Mouse (Mus musculus) neural tube, embryonic 13.5 days (tissue): ENCODE results near the gene Epb41l4b. TPM values are rescaled to one million over a fixed set of nuclear protein-coding genes. Genes with fewer than 3 reads are reported as not detected.

Experiments used
- ATAC-seq: fragments of 200-750 bp; cut with Nextera tagmentation; 2 replicates; pipeline ENCODE4 v1.8.0; 2017; ENCODE audit warnings: low read depth, mild to moderate bottlenecking, moderate TSS enrichment, moderate library complexity
- H3K27ac ChIP-seq: fragments of 300-500 bp; sonication (generic); replicated peaks from 2 replicates; pipeline ENCODE4 v1.5.1; 2015; ENCODE audit warnings: moderate library complexity, mild to moderate bottlenecking, inconsistent platforms
- H3K27me3 ChIP-seq: fragments of 300-500 bp; sonication (generic); 2 replicates; pipeline ENCODE4 v1.6.1; 2015; ENCODE audit warnings: mild to moderate bottlenecking, inconsistent platforms
- H3K36me3 ChIP-seq: fragments of 300-500 bp; sonication (generic); 2 replicates; pipeline ENCODE4 v1.6.1; 2015; ENCODE audit warnings: mild to moderate bottlenecking, inconsistent platforms
- H3K4me1 ChIP-seq: fragments of 300-500 bp; sonication (generic); replicated peaks from 2 replicates; pipeline ENCODE4 v1.6.1; 2015; ENCODE audit warnings: inconsistent platforms
- H3K4me2 ChIP-seq: fragments of 300-500 bp; sonication (generic); 2 replicates; pipeline ENCODE4 v1.6.1; 2015; ENCODE audit warnings: inconsistent platforms, mild to moderate bottlenecking, moderate library complexity
- H3K4me3 ChIP-seq: fragments of 300-500 bp; sonication (generic); 2 replicates; pipeline ENCODE4 v1.5.1; 2015; ENCODE audit warnings: mild to moderate bottlenecking, inconsistent platforms
- H3K9ac ChIP-seq: fragments of 300-500 bp; sonication (generic); 2 replicates; pipeline ENCODE4 v1.6.1; 2015; ENCODE audit warnings: moderate library complexity, mild to moderate bottlenecking, inconsistent platforms
- H3K9me3 ChIP-seq: fragments of 300-500 bp; sonication (generic); 2 replicates; pipeline ENCODE4 v1.6.1; 2016; ENCODE audit warnings: inconsistent platforms
- WGBS: fragments of 180-500 bp; shearing (Covaris S2); methylation state at CpG from one replicate; pipeline ENCODE4 v1.1.7; 2015; 5-methylcytosine and 5-hydroxymethylcytosine counted together
- polyA plus RNA-seq: library from polyadenylated mRNA; unstranded; fragments of >200 nt; fragmentation: Nextera tagmentation; extraction: Ambion mirVana; gene quantifications from 2 replicates; pipeline ENCODE4 v1.2.1, GENCODE M21; 2015

The Epb41l4b gene
- polyA plus RNA-seq, 1 experiment from 2014 or later, result 2.3 TPM

DNA sequence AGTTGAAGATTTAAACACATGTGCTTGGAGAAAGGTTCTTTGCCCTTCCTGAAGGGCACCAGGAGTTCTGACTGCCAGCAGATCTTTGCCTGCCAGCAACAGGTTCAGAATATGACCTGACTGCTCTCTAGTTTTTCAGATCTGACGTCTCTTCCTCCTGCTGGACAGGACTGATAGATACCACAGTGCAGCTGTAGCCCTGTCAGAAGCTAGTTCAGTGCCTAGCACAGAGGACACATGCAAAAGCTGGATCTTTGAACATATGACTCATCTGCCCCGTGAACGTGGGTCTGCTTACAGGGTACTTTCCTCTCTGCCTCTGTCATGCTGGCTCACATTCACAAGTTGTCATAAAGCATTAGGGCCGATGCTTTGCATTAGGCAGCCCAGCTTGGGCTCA lies 199.0 kb downstream of the Epb41l4b start:
- Histone ChIP-seq H3K27ac (no peak overlapping the region), H3K4me3 (no peak overlapping the region), H3K9me3 (no peaks in the 10 kb centered on the region), H3K36me3 (no peaks in the 10 kb centered on the region), H3K27me3 (no peaks in the 10 kb centered on the region), H3K9ac (no peak overlapping the region), H3K4me1 (peaks cover 33% of the 10 kb centered on the region), H3K4me2 (no peak overlapping the region)
- no peak for ATAC-seq
- whole genome bisulfite sequencing, result 73% methylated on average over 4 of the region's 4 CpGs

DNA sequence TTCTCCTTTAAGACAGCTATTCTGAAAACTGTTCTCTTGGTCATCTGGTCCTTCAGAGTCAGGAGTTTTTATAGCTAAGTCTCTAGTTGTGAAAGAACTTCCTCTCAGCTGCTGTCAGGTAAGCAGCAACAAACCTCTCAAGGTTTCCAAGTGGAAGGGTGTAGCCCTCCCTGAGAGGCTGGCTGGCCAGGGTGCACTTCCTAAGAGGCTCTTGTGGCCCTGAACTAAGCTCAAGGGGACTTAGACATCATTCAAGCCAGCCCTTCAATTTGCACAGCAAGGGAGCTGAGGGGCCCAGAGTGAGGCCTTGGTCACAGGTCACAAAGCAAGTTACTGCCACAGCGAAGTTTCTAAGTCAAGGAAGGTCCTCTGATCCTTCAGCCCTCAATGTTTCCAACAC lies 200.0 kb downstream of the Epb41l4b start:
- H3K27ac ChIP-seq, result no peak overlapping the region
- 48% methylated on average over 1 of the region's 1 CpGs for WGBS
- H3K9me3 ChIP-seq, result no peaks in the 10 kb centered on the region
- no peaks in the 10 kb centered on the region for H3K27me3 ChIP-seq
- no peak overlapping the region for H3K4me3 ChIP-seq
- no peak overlapping the region for H3K4me2 ChIP-seq
- peaks cover 33% of the 10 kb centered on the region for H3K4me1 ChIP-seq
- no peak for ATAC-seq
- H3K36me3 ChIP-seq, result no peaks in the 10 kb centered on the region
- H3K9ac ChIP-seq, result no peak overlapping the region

- Histone ChIP-seq H3K4me3 (no peak overlapping the region), H3K36me3 (no peaks in the 10 kb centered on the region), H3K4me2 (no peak overlapping the region), H3K9me3 (no peaks in the 10 kb centered on the region), H3K27me3 (no peaks in the 10 kb centered on the region), H3K9ac (no peak overlapping the region), H3K4me1 (peaks cover 33% of the 10 kb centered on the region), H3K27ac (no peak overlapping the region)
- ATAC-seq, result no peak
- WGBS, result 91% methylated on average over 1 of the region's 1 CpGs
These were observed 200.7 kb downstream of the Epb41l4b start for GRCm38 (mm10) chr4:56942567-56942966.

Other genes with a start within 250 kb of the Epb41l4b start
- gene Tmem245, start 196.0 kb downstream of the Epb41l4b start, polyA plus RNA-seq, result 6.4 and 7.3 TPM in 2 replicates
- 13.8 and 15.1 TPM in 2 replicates for gene Frrs1l, start 153.0 kb downstream of the Epb41l4b start, polyA plus RNA-seq
- gene Ptpn3, start 158.4 kb upstream of the Epb41l4b start, polyA plus RNA-seq, result 6.9 and 7.7 TPM in 2 replicates